Mouse (Mus musculus) left cerebral cortex, adult 8-10 months (tissue): ENCODE results near the gene Derl3. TPM values are rescaled to one million over a fixed set of nuclear protein-coding genes. Genes with fewer than 3 reads are reported as not detected.
"Not testable (repeated sequence)": the region's sequence is repeated elsewhere in the genome, so short reads cannot be mapped to it uniquely, and the experiment has no call there.

Source experiments
- DNase-seq, 2 experiments: peaks; one replicate each; pipeline ENCODE4 v3.0.0; 2022; ENCODE audit warnings: low spot score in 2 of 2
- total RNA-seq, 4 experiments: library from RNA; stranded (reverse); gene quantifications; 2 replicates each; pipeline ENCODE4 v1.2.4; 2022

Derl3 gene
- 1 to 10 TPM; 2.2 to 3.9 (median 2.6) TPM for total RNA-seq

DNA sequence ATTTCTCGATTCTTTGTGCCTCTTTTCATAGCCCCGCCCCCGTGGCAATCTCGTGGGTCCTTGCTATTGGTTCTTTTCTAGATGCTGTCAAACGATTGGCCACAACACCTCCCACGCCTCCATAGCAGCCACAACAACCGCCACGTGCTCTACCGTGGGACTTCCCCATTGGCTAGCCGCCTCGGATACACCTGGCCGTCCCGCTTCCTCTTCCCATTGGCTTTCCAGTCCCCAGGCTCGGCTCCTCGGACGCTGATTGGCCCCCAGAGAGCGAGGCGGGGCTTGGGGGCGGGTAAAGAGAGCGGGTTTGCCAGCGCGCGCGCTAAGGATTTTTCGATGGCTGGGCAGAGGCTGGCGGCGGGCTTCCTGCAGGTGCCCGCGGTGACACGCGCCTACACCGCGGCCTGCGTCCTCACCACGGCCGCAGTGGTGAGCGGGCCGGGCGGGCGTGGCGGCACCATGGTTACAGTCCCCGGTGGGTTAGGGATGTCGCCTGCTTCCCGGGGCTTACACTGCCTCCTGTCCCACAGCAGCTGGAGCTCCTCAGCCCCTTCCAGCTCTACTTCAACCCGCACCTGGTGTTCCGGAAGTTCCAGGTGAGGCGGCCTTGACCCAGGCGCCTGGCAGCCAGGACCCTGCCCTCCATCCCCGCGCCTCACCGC lies at the start of gene Derl3:
Gene Derl3 (plus strand): TSS at position 325 of the 662 bp plus-strand sequence.
- DNase-seq: peak; percentile 85 to 99

DNA sequence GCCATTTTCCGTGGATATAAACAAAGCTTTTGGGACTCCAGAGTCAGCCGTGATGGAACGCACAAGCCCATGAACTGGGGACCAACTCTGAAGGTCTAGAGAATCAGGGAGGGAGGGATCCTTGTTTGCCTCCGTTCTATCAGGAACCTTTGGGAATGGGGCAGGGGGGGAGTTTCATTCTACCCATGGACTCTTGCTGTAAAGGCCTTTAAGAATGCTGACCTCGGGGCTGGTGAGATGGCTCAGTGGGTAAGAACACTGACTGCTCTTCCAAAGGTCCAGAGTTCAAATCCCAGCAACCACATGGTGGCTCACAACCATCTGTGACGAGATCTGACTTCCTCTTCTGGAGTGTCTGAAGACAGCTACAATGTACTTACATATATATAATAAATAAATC lies 49.3 kb upstream of the Derl3 start:
- not testable (repeated sequence) for DNase-seq

DNA sequence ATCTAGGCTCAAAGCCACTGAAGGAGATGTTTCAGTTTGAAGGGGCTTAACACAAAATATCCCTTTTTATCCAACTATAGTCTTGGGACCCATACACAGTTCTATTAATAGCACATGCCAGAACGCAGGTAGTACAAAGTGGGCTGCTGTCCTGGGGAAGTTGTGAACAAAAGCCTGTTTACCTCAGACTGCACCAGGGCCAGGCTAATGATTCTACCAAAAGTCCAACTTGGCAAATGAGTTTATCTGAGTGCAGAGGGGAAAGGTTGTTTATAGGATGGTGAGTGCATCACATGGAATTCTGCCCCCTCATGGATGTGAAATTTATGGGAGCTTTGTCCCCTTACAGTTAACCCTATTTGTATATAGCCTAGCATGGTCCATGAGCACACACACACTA lies 48.4 kb upstream of the Derl3 start:
- DNase-seq: no peak

DNA sequence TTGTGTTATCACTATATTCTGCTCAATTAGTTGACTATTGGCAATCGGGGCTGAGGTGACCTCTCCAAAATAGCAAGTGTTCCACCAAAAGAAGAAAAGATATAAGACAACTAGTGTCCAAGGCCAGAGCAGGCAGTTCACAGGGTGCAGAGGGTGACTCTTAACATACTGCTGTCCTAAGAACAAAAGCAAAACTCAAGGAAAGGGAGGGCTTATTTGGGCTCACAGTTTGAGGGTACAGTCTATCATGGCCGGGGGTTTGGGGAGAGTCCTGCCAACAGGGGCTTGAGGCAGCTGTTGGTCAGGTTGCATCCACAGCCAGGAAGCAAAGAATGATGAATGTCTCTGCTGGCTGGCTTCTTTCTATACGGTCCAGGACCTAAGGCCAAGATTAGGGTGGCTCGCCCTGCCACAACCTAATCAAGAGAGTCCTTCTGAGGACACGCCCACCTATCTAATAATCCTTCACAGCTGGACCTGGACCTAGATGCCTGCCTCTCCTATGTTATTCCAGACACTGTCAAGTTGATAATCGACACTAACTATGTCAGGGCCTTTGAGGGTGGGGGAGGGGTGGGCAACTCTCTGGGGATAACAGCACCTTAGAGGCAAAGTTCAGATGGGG lies 47.8 kb upstream of the Derl3 start:
- DNase-seq: no peak

DNA sequence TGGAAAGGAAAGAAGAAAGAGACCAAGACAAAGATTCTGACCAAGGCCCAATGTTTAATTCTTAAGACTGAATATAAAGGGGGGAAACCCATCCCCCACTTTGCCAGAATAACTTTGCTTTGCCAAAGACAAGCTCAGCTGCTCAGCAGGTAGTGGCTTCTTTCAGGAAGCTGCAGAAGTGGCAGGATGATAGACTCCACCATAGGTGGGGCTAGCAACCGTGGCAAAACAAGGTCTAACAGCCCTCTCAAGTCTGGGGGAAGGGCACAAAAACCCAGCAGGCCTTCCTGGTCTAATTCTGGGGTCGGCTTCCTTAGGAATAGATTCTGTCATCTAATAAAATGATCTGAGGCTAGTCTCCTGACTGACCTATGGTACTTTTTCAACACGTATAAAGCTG lies 44.8 kb upstream of the Derl3 start:
- DNase-seq: no peak

DNA sequence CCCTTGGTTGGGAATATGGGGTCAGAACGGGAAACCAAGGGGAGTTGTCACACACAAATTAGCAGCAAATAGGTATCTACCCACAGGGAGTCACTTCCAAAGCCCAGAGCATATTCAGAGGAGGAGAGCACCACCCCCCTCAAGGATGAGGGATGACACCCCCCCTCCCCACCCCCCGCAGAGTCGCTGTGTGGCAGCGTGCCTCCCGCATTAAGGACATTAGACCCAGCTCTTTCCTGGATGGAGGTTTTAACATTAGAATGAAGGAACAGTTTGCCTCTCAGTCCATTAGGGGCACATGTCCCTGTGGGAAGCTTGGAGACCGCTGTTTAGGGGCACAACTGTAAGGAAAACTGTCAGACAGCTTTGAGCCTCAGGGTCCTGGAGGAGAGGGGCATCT lies 42.1 kb upstream of the Derl3 start:
- no peak for DNase-seq

DNA sequence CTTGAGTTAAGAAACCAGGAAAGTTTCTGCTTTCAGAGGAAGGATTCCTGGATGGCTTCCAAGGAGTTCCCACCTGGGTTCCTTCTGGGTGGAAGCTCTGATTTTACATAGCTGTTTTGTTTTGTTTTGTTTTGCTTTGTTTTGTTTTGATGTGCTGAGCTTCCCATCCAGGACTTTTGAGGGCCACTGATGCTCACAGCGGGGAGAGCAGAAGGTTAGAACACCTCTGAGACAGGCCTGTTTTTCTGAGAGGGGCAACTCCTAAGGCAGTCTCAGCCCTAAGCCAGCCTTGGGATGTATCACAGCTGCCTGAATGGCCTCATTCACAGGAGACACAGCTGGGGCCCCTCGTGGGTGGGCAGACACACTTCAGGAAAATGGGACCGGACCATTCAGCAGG lies 41.5 kb upstream of the Derl3 start:
- DNase-seq: no peak

DNA sequence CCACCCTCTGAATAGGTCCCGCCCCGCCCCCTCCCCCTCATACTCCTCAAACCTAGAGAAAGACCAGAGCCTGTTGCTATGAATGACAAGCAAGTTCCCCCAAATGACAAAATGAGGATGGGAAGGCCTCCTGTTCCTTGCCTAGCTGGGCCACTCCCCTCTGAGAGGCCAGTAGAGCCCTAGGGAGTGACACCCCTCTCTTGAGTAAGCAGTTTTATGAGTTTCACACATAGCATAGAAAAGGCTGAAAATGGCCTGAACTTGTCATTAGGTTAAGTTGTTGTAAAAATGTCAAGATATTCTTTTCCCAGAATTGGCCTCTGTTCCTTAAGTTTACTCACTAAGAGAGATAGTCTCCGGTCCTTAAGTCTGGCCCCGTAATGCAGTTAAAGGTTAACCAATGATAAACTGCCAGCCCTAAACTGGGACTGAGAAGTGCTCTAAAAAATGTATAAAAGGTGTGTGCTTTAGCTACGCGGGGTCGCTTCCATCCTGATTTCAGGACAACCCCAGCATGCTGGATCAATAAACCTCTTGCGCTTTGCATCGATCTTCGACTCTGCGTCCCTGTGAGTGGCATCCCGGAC lies 40.6 kb upstream of the Derl3 start:
- DNase-seq: no peak

DNA sequence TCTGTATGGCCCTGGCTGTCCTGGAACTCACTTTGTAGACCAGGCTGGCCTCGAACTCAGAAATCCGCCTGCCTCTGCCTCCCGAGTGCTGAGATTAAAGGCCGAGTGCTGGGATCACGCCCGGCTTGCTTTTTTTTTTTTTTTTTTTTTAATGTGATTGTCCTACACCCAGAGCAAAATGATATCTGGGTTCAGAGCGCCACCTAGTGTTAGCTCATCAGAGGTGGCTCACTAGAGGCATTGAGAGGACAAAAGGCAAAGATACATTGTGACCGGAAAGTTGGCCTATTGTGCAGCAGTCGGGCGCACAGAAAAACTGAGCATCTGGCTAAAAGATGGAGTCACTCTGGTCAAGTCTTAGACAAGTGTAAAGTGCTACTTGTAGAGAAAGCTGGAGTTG lies 39.8 kb upstream of the Derl3 start:
- peak in 1 of 2 experiments; percentile 67 for DNase-seq

DNA sequence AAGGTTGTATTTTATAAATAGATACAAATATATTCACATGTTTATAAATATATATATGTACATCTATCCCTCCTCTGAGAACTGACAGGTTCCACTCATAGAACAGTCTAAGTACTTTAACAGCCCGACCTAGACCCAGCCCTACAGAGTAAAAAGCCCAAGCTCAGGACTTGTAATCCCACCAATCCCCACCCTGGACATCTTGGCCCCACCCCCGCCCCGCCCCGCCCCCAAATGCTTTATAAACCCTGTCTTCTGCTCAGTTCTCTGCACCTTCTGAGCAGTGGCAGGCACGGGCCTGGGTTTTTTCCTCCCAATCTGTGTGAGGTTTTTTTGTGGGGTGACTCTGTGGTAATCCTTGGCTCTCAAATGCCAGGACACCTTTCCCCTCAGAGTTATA lies 39.1 kb upstream of the Derl3 start:
- no peak for DNase-seq

DNA sequence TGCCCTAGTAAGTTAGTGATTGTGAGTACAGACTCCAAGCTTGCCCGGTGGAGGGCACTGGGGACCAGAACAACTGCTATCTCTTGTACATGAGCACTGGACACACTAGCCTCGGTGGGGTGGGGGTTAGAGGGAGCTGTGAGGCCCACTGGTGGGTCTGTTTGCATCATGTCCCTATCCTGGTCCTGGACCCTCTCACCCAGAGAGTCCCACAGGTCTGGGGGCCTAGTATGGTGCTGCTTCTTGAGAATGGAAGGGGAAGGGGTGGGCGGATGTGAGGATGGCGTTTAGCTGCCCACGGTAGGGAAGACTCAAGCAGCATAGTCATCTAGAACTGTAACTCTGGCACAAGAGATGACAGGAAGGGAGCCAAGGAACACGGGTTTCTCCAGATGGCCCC lies 38.4 kb upstream of the Derl3 start:
- no peak for DNase-seq

DNA sequence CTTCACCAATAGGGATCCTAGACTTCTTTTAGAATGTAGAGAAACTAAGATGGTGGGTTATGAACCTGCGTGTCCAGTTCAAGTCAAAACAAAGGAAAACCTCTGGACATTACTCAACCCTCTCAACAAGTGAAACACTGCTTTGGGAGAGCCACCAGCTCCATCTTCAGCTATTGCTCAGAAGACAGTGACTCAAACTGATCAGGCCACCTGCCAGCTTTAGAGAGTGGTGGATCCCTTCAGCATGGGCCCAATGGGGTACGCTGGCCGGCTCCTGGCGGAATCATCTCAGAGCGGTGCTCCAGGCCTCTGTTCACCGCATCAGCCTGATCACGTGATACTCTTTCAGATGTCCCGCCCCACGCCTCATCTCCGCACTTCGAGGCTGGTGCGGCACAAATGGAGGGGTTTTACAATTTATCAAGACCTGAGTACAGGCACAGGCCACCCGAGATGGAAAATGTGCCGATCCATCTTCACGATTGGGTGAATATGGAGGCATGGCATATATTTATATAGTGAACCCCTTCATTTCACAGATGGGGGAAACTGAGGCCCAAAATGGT lies 37.7 kb upstream of the Derl3 start:
- no peak for DNase-seq

DNA sequence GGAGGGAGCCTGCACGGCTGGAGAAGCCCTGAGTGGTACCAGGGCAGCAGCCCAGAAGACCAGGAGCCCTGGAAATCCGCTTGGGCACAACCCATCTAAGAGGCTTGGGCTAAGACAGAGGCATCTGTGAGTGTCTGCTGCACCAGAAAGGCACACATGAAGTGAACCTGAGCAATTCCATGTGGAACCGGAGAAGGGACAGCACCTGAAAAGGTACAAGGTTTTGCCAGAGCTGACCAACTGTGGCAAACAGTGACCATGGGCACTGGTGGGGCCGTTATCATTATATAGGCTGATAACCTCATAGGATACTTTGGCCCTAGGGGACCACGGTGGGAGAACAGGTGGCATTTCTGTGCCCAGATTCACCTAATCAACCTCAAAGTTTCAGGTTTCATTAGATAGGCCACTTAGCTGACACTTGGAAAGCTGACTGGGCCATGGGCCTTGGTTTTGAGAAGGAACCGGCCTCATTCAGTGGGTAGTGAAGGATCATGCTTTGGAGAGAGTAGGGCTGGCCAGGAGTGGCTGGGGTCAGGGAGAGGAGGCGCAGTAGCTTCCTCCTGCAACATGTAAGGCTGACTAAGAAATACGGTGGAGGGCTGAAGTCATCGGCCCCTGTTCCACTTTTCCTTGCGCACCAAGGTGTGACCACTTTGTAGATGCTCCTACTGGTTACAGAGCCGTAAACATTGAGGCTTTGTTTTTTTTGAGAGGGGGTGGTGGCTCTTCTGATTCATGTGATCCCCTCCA lies 36.9 kb upstream of the Derl3 start:
- DNase-seq: no peak

DNA sequence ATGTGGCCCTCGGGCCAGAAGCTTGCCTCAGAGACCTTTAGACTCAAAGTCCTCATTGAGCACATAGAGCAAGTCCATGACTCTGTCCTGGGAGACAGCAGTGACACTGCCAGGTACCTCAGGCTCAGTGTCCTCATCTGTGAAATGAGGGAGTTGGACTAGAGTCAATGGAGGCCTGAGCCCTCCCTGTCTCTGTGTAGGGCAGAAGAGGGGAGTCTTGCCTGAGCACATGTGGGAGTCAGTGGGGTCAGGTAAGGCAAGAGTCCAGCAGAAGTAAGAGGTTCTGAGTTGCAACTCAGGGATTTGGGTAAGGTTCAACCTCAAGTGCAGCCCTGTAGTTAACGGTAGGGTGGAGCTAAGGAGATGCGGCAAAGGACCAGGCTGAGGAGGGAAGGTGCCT lies 36.2 kb upstream of the Derl3 start:
- DNase-seq: no peak

DNA sequence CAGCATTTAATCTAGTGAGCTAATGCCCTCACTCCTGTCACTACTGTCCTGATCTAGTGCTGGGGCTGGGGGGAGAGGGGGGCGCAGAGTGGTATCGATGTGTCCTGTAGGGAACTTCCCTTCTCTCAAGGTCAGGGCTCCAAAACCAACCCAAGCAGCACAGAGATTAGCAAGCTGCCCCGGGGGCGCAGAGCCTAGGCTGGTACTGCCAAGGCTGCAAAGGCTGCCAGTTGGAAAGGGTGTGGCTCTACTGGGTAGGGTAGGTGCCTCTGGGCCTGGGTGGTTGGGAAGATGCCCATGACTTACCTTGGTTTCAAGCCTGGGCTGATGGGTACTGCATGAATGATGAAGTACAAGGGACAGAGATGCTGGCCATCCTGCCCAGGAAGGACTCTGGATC lies 35.6 kb upstream of the Derl3 start:
- DNase-seq: no peak

DNA sequence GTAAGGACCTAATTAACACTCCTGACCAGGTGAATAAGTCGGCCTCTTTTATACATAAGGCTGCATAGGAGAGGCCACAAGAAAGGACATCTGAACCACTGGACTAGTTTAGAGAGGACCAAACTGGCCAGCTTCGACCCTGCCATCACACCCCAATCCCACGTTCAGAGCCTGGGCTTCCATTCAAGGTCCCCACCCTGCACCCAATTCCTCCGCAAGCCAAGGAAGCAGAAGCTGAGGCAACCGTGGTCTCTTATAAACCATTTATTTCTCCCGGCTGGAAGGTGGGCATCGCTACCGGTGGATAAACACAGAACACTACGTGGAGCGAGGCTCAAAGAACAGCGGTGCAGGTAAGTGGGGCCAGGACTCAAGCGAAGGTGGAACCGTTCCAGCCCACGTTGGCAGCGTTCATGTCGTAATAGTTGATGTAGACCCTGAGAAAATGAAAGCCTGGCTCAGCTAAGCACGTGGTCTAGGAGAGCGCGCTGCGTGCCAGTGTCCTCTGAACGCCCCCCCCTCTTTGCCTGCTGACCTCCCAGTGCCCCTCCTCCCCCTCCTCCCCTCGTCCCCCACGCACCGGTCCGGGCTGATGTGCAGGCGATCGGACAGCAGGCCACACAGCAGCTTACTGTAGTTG lies 34.0 kb upstream of the Derl3 start:
- no peak for DNase-seq

DNA sequence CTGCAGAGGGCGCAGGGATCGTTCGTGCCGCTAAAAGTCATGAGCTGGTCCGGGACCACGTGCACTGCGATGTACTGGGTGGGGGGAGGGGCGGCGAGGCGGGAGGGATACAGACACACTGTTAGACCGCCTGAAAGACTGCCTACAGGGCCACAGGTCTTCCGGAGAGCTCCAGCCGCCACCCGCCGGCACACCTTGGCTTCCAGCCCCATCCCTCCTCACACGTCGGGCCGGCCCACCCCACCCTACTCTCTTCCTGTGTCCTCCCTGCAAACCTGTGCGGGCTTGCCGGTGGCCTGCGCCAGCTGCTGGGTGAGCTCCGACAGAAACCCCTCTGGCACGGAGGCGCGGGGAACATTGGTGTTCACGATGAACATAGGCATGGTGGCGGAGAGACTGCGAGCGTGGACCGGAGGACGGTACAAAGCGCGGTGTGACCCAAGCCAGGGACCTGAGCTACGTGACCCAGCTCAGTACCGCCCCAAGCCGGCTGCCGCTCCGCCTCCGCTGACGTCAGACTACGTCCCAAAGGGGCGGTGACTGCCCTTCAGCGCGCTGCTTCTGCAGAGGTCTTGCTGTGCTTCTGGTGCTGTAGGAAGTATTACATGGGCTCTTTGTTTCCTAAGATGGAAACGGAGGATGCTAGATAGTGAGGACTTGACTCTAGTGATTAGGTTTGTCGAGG lies 33.3 kb upstream of the Derl3 start, which contains the start of gene Mif:
Gene Mif (minus strand): TSS at position 455 of the 685 bp plus-strand sequence.
- peak; percentile 70 to 80 for DNase-seq

DNA sequence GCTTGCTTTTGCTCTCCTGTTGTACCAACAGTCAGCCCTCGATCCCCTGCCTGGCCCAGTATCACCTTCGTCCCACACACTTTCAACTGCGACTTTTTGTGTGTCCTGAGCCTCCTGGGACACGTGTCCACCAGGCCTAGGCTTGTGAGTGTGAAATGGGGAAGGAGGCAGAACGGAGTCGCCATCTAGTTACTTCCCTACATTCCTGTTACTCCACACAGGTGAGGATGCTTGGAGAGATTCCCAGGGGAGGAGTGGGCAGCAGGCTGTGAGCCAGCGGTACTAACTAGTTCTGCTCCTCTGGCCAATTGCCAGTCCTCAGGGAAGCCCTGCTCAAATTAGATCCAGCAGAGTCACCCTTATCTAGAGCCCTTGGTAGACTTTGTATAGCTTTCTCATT lies 32.5 kb upstream of the Derl3 start:
- DNase-seq: no peak

DNA sequence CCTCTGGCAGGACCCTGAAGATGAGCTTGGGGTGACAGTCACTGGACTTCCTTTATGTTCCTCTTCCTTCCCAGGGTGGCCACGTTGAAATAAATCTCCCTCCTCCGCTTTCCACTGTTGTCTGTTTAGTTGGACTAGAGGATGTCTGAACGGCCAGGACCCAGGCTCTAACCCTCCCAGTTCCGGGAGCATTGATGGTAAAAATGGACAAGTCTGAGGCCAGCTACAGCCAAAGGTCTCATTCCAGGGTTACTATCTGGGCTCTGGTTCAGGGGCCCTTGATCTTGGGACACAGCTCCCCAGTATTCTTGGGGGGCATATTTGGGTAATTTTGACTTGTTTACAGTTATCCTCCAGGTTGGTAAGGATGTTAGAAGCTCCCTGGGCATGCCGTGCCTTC lies 31.6 kb upstream of the Derl3 start:
- DNase-seq: no peak

DNA sequence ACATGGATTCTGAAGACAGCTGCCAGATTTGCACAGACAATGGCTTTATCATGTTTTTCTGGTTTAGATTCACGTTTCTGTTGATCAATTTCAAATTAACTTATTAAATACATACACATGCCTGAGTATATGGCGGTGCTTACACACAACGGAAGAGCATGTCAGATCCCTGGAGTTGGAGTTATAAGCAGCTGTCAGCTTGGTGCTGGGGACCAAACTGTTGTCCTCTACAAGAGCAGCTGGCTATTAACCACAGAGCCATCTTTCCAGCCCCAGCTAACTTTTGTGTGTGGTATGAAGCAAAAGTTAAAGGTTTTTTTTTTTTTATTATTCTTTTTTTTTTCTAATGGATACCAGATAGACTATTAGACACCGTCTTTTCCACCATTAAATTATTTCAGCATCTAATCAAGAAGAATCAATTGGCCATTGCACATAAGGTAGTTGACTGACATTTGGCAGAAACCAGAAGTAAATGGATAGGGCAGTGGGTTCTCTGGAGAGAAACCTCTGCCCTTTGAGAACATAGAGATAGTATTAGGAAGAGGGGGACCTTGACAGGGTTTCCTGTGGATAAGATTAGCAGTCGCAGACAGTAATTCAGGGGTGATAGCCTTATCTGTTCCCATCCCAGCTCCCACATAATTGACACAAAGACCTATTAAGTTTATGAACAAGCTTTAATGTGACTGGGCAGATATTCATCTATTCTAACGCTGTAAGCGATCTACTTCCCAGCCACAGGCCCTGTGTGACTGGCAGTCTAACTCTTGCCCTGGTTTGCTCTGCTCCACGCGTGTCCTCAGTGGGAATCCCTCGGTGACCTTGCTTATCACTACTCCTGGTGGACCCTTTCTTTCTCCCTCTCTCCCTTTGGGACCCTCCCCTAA lies 20.9 kb upstream of the Derl3 start:
- DNase-seq: no peak
